Mouse (Mus musculus): ENCODE data around the gene Nme8.

The Nme8 gene

GRCm38 (mm10) chr13:19595141-19595540 is 102.5 kb downstream of the Nme8 start:
- no peak for DNase-seq (ENCODE audit: low read depth, low spot score)
